Mouse (Mus musculus) hindbrain, embryonic 16.5 days (tissue): Measurements from ENCODE around the gene Gm20696. TPM values are rescaled to one million over a fixed set of nuclear protein-coding genes. Genes with fewer than 3 reads are reported as not detected.

Source experiments
- ATAC-seq: fragments of 200-750 bp; cut with Nextera tagmentation; 2 replicates; pipeline ENCODE4 v1.8.0; 2017; ENCODE audit warnings: moderate TSS enrichment, moderate library complexity
- H3K27ac ChIP-seq: fragments of 300-500 bp; sonication (generic); 2 replicates; pipeline ENCODE4 v1.5.1; 2014; ENCODE audit warnings: low read depth, mild to moderate bottlenecking, control low read depth, low read length, moderate library complexity
- H3K27me3 ChIP-seq: fragments of 300-500 bp; sonication (generic); replicated peaks from 2 replicates; pipeline ENCODE4 v1.6.1; 2014; ENCODE audit warnings: low read length; ENCODE audit not compliant: control insufficient read depth, insufficient read depth
- H3K36me3 ChIP-seq: fragments of 300-500 bp; sonication (generic); 2 replicates; pipeline ENCODE4 v1.6.1; 2014; ENCODE audit warnings: mild to moderate bottlenecking, low read length, moderate library complexity, mixed read lengths; ENCODE audit not compliant: control insufficient read depth, insufficient read depth
- H3K4me1 ChIP-seq: fragments of 300-500 bp; sonication (generic); 2 replicates; pipeline ENCODE4 v1.6.1; 2014; ENCODE audit warnings: low read depth, low read length; ENCODE audit not compliant: control insufficient read depth, insufficient read depth
- H3K4me2 ChIP-seq: fragments of 300-500 bp; sonication (generic); 2 replicates; pipeline ENCODE4 v1.6.1; 2014; ENCODE audit warnings: mild to moderate bottlenecking, low read length, control low read depth, moderate library complexity
- H3K4me3 ChIP-seq: fragments of 300-500 bp; sonication (generic); 2 replicates; pipeline ENCODE4 v1.5.1; 2014; ENCODE audit warnings: mild to moderate bottlenecking, low read length, control low read depth, moderate library complexity
- H3K9ac ChIP-seq: fragments of 300-500 bp; sonication (generic); 2 replicates; pipeline ENCODE4 v1.6.1; 2014; ENCODE audit warnings: low read depth, mild to moderate bottlenecking, control low read depth, low read length, moderate library complexity
- H3K9me3 ChIP-seq: fragments of 300-500 bp; sonication (generic); 2 replicates; pipeline ENCODE4 v1.6.1; 2014; ENCODE audit warnings: mild to moderate bottlenecking, low read length, moderate library complexity; ENCODE audit not compliant: control insufficient read depth
- WGBS: fragments of 180-500 bp; shearing (Covaris S2); extraction: QIAGEN DNeasy Blood & Tissue Kit; methylation state at CpG from one replicate; pipeline ENCODE4 v1.1.7; 2014; 5-methylcytosine and 5-hydroxymethylcytosine counted together
- polyA plus RNA-seq: library from polyadenylated mRNA; unstranded; fragments of >200 nt; fragmentation: Nextera tagmentation; extraction: Ambion mirVana; gene quantifications from 2 replicates; pipeline ENCODE4 v1.2.1, GENCODE M21; 2015

Gene Gm20696
- polyA plus RNA-seq, 1 experiment from 2014 or later, result 1.8 TPM

GRCm38 (mm10) chr6:99344357-99344756, 322.2 kb downstream of the Gm20696 start:
- 86% methylated on average over 3 of the region's 3 CpGs for WGBS
- no peaks in the 10 kb centered on the region for H3K27me3 ChIP-seq
- no peak overlapping the region for H3K9ac ChIP-seq
- H3K9me3 ChIP-seq, result no peaks in the 10 kb centered on the region
- H3K36me3 ChIP-seq, result no peaks in the 10 kb centered on the region
- no peak overlapping the region for H3K4me3 ChIP-seq
- no peak for ATAC-seq
- H3K27ac ChIP-seq, result no peak overlapping the region
- H3K4me2 ChIP-seq, result no peak overlapping the region
- H3K4me1 ChIP-seq, result peaks cover 5% of the 10 kb centered on the region

GRCm38 (mm10) chr6:99343815-99344214, 322.8 kb downstream of the Gm20696 start:
- Histone ChIP-seq H3K4me3 (no peak overlapping the region), H3K36me3 (no peaks in the 10 kb centered on the region), H3K9me3 (no peaks in the 10 kb centered on the region), H3K9ac (no peak overlapping the region), H3K4me2 (no peak overlapping the region), H3K27ac (no peak overlapping the region), H3K4me1 (peaks cover 8% of the 10 kb centered on the region), H3K27me3 (no peaks in the 10 kb centered on the region)
- no peak for ATAC-seq
- 89% methylated on average over 3 of the region's 3 CpGs for WGBS

- Histone ChIP-seq H3K27me3 (no peaks in the 10 kb centered on the region), H3K4me3 (no peak overlapping the region), H3K27ac (no peak overlapping the region), H3K9ac (no peak overlapping the region), H3K4me2 (no peak overlapping the region), H3K36me3 (no peaks in the 10 kb centered on the region), H3K9me3 (no peaks in the 10 kb centered on the region), H3K4me1 (peaks cover 6% of the 10 kb centered on the region)
- 98% methylated on average over 3 of the region's 3 CpGs for WGBS
- ATAC-seq, result no peak
Observed at GRCm38 (mm10) chr6:99342416-99342815, 324.2 kb downstream of the Gm20696 start.

- Histone ChIP-seq H3K27me3 (no peaks in the 10 kb centered on the region), H3K36me3 (no peaks in the 10 kb centered on the region), H3K4me1 (peaks cover 6% of the 10 kb centered on the region), H3K9me3 (no peaks in the 10 kb centered on the region), H3K9ac (no peak overlapping the region), H3K27ac (no peak overlapping the region), H3K4me2 (no peak overlapping the region), H3K4me3 (no peak overlapping the region)
- no peak for ATAC-seq
- WGBS, result 86% methylated on average over 4 of the region's 4 CpGs
Observed at GRCm38 (mm10) chr6:99340902-99341301, 325.7 kb downstream of the Gm20696 start.

- no peaks in the 10 kb centered on the region for H3K27me3 ChIP-seq
- no peak overlapping the region for H3K9ac ChIP-seq
- no peaks in the 10 kb centered on the region for H3K9me3 ChIP-seq
- no peak overlapping the region for H3K4me2 ChIP-seq
- H3K36me3 ChIP-seq, result no peaks in the 10 kb centered on the region
- no peak overlapping the region for H3K27ac ChIP-seq
- 85% methylated on average over 10 of the region's 10 CpGs for WGBS
- ATAC-seq, result no peak
- H3K4me3 ChIP-seq, result no peak overlapping the region
- H3K4me1 ChIP-seq, result peaks cover 6% of the 10 kb centered on the region
Observed at GRCm38 (mm10) chr6:99339986-99340721, 326.4 kb downstream of the Gm20696 start.

- Histone ChIP-seq H3K27ac (no peak overlapping the region), H3K27me3 (no peaks in the 10 kb centered on the region), H3K4me2 (no peak overlapping the region), H3K9ac (no peak overlapping the region), H3K36me3 (no peaks in the 10 kb centered on the region), H3K9me3 (no peaks in the 10 kb centered on the region), H3K4me3 (no peak overlapping the region), H3K4me1 (peaks cover 6% of the 10 kb centered on the region)
- WGBS, result 27% methylated on average over 5 of the region's 5 CpGs
- no peak for ATAC-seq
Observed at GRCm38 (mm10) chr6:99339343-99339620, 327.3 kb downstream of the Gm20696 start.

- Histone ChIP-seq H3K27ac (no peak overlapping the region), H3K4me1 (peaks cover 6% of the 10 kb centered on the region), H3K36me3 (no peaks in the 10 kb centered on the region), H3K9me3 (no peaks in the 10 kb centered on the region), H3K9ac (no peak overlapping the region), H3K4me3 (no peak overlapping the region), H3K27me3 (no peaks in the 10 kb centered on the region), H3K4me2 (no peak overlapping the region)
- no peak for ATAC-seq
- whole genome bisulfite sequencing, result 52% methylated on average over 9 of the region's 9 CpGs
Observed at GRCm38 (mm10) chr6:99338593-99339342, 327.8 kb downstream of the Gm20696 start.

- 81% methylated on average over 3 of the region's 3 CpGs for WGBS
- Histone ChIP-seq H3K9ac (no peak overlapping the region), H3K4me2 (no peak overlapping the region), H3K4me3 (no peak overlapping the region), H3K4me1 (peaks cover 6% of the 10 kb centered on the region), H3K36me3 (no peaks in the 10 kb centered on the region), H3K9me3 (no peaks in the 10 kb centered on the region), H3K27ac (no peak overlapping the region), H3K27me3 (no peaks in the 10 kb centered on the region)
- no peak for ATAC-seq
Observed at GRCm38 (mm10) chr6:99338174-99338573, 328.4 kb downstream of the Gm20696 start.

- H3K36me3 ChIP-seq, result no peaks in the 10 kb centered on the region
- peaks cover 6% of the 10 kb centered on the region for H3K4me1 ChIP-seq
- WGBS, result 66% methylated on average over 6 of the region's 6 CpGs
- no peak for ATAC-seq
- no peaks in the 10 kb centered on the region for H3K9me3 ChIP-seq
- H3K4me2 ChIP-seq, result no peak overlapping the region
- H3K9ac ChIP-seq, result no peak overlapping the region
- H3K27ac ChIP-seq, result no peak overlapping the region
- H3K27me3 ChIP-seq, result no peaks in the 10 kb centered on the region
- H3K4me3 ChIP-seq, result no peak overlapping the region
Observed at GRCm38 (mm10) chr6:99337575-99337974, 329.0 kb downstream of the Gm20696 start.
